Mouse (Mus musculus) CD4-positive helper T cell, adult 2 months (primary cell): ENCODE data around the gene Hoxb9.

ENCODE experiments used
- DNase-seq: peaks from one replicate; pipeline ENCODE4 v3.0.0-alpha.2; 2012; ENCODE audit warnings: low read depth, missing footprints, low spot score

The Hoxb9 gene

GRCm38 (mm10) chr11:96267021-96267920 is 4.0 kb upstream of the Hoxb9 start:
- no peak for DNase-seq

GRCm38 (mm10) chr11:96268031-96268745 is 3.1 kb upstream of the Hoxb9 start:
- DNase-seq: no peak

DNA sequence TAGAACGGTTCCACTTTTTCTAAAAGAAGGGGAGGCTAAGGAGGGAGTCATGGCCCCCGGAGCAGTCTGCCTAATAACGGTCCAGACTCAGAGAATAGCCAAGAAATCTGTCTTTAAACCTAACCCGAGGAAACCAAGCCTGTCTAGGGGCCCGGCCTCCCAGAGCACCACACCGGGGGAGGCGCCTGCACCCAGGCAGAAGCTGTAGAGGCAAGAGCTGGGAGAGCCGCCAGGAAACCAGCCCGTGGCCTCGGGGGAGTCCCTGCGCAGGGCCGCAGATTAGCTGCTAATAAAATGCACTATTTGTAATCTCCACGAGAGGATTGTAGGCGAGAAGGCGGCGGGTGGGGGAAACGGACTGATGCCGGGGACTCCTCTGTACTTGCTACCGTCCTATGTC is 1.4 kb upstream of the Hoxb9 start:
- no peak for DNase-seq

DNA sequence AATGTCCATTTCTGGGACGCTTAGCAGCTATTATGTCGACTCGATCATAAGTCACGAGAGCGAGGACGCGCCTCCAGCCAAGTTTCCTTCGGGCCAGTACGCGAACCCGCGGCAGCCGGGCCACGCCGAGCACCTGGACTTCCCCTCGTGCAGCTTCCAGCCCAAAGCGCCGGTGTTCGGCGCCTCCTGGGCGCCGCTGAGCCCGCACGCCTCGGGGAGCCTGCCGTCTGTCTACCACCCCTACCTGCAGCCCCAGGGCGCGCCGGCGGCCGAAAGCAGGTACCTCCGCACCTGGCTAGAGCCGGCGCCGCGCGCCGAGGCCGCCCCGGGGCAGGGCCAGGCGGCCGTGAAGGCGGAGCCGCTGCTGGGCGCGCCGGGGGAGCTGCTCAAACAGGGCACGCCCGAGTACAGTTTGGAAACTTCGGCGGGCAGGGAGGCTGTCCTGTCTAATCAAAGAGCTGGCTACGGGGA is 319 bp downstream of the Hoxb9 start:
- no peak for DNase-seq

DNA sequence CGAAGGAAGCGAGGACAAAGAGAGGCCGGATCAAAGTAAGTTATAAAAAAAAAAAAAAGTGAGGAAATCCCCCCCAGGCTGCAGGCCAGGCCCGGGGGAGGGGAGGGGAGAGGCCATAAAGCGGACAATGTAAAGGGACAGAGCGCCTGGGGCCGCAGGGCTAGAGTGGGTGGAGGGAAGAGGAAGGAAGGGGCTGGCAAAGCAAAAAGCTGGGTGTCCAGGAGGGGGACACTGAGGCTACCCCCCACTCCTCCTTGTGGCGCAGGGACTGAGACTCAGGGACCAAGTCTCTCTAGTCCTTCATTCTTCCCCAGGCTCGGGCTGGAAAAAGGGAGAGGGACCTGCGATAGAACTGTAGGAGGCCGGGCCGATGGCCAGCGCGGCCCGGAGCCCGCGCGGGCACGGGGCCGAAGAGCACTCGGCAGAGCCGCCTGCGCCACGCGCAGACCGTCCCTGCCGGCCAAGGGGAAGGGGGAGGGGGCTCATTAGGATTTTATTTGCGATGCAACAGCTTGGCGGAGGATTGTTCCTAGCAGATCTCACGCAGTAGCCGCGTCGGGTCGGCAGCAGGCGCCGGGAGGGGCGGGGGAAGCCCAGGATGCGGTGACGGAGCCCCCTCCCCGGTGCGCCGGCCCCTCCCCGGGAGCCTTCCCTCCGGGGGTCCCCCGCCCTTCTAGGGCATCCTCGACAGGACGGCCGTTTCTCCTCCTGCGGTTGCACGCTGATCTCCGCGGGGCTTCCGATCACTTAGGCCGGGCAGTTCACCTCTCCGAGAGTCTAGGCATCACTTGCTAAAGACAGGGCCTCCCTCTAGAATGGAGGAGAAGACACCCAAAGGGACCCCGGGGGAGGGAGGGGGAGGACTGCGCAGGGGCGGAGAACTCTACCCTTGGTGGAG is 1.0 kb downstream of the Hoxb9 start:
- no peak for DNase-seq

DNA sequence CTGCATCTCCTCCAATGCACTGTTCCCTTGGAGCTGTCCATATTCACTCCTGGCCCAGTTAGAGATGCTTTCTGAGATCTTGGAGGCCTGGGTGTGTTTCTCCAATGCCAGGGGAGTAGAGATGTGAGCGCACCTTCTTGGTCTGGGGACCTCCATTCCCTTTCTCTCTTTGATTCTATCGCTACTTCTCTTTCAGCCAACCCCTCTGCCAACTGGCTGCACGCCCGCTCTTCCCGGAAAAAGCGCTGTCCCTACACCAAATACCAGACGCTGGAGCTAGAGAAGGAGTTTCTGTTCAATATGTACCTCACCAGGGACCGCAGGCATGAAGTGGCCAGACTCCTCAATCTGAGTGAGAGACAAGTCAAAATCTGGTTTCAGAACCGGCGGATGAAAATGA is 3.2 kb downstream of the Hoxb9 start:
- no peak for DNase-seq

DNA sequence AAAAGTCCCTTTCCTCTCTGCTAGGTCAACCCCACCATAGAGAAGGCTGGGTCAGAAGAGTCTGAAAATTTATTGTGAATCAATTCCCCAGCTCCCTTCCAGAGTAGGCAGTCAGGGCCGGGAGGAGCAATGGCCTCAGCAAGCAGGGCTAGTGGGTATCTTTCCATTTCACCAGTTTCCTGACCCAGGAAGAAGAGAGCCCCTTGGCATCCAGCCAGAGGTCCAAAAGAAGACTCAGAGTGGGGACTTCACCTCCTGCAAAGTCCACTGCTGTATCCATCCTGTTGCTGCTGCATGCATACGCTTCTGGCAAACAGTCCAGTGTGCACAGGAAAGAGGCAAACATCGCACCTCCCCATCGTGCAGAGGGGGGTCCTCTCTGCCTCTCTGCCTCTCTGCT is 4.6 kb downstream of the Hoxb9 start:
- no peak for DNase-seq

DNA sequence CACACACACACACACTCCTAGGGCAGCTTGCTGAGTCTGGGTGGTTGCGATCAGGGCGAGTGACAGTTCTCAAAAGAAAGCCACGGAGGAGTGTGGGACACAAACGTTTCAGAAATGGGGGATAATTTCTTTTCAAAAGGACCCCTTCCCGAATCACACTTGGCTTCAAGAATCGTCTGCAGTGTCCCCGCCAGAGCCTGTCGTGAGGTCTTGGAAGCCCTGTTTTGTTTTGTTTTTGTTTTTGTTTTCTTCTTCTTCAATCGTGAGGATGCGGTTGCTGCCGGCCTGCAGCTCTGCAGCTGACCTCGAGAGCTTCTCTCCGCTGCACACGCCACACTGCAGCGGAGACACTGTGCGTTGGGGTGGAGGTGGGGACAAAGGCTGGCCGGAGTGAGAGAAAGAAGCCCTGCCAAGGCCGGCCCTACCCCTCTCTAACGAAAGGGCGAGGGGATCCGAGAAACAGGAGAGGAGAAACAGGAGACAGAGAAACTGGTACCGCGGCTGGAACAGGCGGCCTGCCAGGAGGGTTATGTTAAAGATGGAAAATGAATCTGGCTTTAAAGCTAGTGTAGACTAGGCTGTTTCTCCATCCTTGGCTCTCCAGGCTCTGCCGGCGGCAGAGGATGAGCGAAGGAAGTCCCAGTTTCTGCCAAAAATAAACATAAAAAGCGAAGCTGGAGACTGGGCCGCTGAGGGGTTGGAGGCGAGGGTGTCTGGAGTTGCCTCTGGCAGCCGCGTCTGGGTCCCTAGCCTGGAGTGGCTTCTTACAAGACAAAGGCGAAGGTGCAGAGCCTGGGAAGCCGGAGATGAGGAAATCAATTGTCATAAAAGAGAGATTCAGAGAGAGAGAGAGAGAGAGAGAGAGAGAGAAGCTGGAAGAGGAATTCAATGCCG is 6.1 kb downstream of the Hoxb9 start:
- no peak for DNase-seq

GRCm38 (mm10) chr11:96278324-96278723 is 7.1 kb downstream of the Hoxb9 start:
- no peak for DNase-seq

DNA sequence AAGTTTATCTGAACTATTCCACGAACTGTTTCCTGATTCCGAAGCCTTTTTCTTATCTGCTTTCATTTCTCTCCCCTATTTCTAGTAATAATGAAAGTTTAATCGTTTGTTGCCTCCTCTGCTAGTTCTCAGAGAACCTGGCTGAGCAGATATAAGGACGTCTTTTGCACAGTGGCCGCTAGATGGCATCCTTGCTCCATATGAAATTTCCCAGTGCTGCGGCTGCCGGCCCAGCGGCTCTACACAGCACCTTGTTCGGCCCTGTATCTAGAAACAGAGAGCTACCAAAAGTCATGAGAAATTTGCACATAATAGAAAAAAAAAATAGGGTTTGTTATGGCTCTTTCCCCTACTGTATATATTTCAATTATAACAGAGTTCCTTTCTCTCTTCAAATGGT is 7.5 kb downstream of the Hoxb9 start:
- peak; percentile 85 for DNase-seq

GRCm38 (mm10) chr11:96279421-96280233 is 8.4 kb downstream of the Hoxb9 start:
- no peak for DNase-seq

- DNase-seq: no peak
Measured at GRCm38 (mm10) chr11:96280399-96281378, 9.4 kb downstream of the Hoxb9 start.

DNA sequence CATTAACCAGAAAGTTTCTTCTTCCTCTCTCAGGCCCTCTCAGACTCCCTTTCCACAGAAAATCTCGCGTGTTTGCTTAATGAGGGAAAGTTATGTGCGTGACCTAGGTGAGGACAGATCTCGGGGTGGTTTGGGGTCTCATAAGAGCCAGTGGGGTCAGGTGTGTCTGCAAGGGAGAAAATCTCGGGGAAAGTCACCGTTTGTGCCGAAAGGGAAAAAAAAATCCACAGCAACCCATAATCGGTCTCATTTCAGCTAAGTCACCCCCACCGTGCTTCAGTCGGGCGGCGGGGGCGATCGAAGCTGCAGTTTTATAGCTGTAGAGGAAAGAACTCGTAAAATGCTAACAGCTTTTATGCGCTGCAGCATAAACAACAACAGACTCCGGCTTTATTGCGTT is 10.1 kb downstream of the Hoxb9 start:
- DNase-seq: no peak

DNA sequence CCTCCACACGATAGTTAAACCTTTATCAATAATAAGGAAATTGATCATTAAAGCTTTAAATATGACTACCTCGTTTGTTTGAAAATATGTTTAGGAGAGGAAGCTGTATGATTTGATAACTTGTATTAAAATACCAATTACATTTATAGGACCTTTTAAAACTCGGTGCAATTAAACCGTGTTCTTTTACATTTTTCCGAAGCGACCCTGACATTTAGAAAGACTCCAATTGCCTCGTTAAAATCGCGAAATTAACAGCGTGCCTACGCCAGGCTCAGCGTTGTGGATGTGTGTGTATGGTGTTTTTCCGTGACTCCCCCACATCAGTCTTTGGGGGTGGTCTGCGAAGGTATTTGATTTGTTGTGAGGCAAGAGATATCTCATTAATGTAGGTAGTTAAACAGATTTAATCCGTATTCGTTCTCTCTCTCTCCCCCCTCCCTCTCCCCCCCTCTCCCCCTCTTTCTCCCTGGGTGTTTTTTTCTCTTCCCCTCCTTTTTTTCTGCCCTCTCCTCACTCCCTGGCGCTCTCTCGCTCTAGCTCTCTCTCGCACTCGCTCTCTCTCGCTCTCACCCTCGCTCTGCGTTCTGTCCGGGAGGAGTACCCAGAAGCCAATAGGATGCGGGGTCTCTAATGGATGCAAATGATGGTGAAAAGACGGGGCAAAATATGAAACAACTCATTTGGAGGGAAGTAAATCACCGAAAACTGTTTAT is 10.8 kb downstream of the Hoxb9 start, which contains the start of gene Hoxb8:
Gene Hoxb8, plus strand, starts transcription at position 51 of the 716 bp plus-strand sequence.
- DNase-seq: no peak

GRCm38 (mm10) chr11:96282795-96283430 is 11.7 kb downstream of the Hoxb9 start:
- DNase-seq: no peak

DNA sequence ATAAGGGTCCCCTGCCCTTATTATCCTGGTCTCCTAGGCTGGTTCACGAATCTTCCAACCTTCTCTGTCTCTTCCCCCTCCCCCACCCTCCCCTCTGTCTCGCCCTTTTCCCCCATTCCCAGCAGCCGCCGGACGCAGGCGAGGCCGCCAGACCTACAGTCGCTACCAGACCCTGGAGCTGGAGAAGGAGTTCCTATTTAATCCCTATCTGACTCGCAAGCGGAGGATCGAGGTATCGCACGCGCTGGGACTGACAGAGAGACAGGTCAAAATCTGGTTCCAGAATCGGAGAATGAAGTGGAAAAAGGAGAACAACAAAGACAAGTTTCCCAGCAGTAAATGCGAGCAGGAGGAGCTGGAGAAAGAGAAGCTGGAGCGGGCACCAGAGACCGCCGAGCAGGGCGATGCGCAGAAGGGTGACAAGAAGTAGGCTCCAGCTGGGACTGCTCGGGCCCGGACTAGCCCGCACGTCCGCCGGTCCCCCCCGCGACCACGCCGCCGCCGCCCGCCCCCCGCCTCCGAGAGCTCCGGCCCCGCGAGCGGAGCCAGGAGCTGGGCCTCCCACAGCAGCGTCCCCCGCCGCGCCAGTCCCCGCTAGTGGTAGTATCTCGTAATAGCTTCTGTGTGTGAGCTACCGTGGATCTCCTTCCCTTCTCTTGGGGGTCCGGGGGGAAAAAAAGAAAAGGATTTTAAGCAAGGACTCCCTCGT is 12.9 kb downstream of the Hoxb9 start:
- DNase-seq: peak; percentile 53
